Mouse (Mus musculus): ENCODE data around the gene Ckap2l. TPM values are rescaled to one million over a fixed set of nuclear protein-coding genes. Genes with fewer than 3 reads are reported as not detected.

Ckap2l gene
- 1 to 10 TPM; 3.7 to 8.0 TPM for polyA plus RNA-seq (2017; shearing (Covaris generic))

DNA sequence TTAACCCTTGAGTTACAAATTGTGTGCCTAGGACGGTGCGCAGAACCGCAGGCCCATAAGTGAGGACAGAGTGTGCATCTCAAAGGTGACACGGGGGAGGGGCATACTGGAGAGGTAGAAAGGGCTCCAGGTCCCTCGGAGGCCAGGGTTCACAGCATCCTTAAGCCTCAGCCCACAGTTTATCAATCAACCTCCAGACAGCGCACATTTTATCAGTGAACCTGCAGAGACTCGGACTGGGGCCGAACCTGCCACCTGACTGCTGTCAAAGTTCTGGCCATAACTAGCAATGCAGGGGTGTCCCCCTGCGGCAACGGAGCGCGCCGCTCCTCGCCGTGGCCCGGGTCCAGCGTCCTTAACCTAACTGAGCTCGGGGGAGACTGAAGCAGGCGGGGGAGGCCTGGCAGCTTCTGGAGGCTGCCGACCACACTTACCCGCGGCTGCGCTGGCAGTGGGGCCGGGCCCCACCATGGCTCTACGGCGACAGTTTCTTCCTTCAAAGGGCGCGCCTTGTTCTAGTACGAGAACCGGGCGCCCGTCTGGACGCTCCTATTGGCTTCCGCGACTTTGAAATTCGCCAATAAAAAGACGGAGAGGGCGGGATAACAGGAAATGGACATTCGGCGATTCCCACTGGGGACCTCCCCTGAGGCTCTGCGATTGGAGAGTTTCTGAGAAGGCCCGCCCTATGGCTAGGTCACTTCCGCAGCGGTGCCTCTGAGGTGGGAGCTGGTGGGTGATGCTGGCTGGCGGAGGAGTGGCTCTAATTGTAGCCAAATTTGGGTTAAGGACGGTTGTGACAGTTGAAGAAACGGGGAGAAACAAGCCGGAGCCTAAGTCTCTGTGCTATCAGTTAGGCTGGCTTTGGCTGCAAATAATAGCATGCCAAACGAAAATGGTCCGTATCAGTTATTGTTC is at the start of gene Ckap2l:
Gene Ckap2l, minus strand, starts transcription at position 542 of the 918 bp plus-strand sequence.
- ATAC-seq: peak; percentile 99

DNA sequence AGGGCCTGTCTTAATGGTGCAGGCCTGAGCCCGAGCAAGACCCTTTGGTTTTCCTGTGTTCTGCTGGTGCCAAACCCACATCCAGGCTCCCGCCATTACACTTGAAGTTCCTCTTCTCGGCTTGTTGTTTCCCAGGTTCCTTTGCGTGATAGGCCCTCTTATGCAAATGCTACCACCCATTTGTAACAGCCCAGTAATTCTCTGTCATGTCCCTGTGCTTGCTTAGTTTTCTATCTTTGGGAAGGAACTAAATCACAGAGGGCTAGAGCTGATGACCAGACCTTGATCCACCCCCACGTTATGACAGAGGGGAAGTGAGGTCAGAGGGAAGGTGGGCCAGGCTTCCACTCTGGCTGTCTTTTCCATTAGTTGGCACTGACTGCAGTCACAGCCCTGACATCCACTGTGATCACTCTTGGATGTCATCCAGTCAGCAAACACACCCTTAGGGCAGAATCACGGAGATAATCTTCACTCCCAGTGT is 41.2 kb upstream of the Ckap2l start:
- no peak for ATAC-seq

DNA sequence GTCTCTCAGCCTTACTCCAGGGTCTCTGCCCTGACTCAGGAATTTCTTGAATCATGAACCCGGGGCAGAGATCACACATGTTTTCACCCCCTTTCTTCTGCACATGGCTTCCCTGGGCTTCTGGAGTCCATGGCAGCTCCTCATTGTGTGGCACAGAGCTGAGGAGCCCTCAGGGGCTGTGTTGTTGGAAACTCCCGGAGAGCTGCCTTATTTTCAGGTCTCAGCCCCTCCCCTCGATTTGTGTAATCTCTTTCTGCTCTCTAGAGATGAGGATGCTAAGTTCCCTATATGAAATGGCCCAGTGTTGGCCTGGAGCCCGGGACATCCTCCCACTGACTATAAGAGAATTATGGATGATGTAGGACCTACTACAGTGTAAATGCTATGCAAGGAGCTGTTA is 36.5 kb upstream of the Ckap2l start:
- ATAC-seq: no peak

DNA sequence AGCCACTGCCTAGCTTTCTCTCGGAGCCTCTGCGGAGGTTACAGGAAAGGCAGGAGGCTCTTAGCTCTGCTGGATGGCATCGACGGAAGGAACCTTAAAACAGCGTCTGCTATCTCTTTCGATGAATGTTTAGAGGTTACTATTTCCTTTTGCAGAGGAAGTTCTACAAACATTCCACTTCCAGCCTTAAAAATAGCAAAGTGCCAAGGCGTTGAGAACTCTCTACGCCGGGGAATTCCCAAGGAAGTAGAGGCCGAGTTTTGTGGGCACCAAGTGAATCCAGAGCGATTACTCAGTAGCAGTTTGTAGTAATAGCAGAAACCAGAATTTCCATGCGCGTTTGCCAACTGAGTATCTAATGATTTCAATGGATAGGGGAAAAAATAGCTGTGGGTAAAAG is 33.5 kb upstream of the Ckap2l start:
- ATAC-seq: no peak

DNA sequence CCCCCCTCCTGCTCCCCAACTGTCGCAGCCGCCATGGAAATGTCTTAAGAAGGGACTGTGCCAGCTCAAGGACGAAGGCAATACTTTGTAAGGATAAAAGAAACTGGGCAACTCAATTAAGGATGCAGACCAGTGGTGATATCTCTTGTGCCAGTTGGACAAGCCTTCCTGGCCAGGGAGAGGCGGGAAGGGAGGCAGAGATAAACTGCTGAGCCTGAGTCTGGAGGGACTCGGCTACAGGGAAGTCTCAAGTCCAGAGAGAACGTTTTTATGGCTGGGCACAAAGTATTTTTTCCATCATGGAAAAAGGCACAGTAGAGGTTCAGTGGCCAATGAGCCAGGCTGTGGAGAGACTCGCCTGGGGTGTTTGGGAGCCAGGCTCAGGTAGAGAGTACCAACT is 33.0 kb upstream of the Ckap2l start:
- ATAC-seq: no peak

DNA sequence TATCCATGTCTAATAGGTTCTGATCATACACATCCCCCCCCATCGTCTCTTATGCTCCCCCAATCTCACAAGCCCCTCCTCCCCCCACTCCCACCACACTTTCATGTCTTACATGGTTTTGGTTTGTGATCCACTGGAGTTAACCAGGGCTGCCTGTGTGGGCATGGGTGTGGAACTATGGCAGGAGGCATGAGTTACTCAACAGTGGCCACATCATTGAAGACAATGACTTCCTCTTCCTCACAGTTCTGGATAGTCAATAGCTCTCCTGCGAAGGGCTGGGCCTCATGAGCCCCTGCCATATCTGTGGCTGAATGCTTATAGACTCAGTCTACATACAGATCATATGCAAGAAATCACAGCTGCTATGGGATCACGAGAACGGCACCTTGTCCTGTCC is 31.2 kb upstream of the Ckap2l start:
- no peak for ATAC-seq

DNA sequence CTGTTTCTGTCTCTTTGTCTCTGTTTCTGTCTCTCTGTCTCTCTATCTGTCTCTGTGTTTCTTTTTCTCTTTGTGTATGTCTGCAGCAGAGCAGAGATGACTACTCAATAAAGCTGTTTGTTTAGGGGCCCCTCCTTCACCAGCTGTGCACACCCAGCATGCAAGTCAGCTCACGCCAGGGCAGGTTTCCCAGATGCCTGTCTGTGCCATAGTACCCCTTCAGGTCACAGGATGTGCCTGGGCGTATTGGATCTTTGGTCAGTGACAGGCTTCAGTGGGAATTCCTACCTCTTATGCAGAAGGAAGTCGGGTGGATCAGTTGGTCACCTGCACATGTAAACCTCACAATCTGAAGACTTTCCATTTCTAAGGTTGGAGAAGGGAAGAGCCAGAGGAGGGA is 27.2 kb upstream of the Ckap2l start:
- ATAC-seq: no peak

DNA sequence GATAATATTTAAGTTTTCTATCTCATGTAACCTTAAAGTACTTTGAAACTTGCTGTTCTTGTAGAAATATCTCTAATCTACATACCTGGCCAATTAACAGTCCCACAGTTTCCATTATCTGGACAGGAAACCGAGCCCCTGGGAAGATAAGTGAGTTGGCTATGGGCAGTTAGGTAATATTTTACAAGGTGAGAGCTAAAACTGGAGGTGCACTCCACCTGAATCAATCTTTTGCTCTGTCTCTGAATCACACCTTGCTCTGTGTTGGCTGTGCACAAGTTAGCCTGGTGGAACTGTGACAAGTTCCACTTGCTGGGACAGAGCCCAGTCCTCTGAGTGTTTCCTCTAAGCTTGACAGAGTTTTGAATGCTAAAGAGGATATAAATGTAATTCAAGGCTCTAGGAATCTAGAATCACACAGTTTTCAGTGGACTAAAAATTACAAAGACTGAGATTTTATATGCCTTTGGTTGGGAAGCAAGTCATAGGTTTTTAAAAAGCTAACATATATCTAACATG is 25.2 kb upstream of the Ckap2l start:
- no peak for ATAC-seq

DNA sequence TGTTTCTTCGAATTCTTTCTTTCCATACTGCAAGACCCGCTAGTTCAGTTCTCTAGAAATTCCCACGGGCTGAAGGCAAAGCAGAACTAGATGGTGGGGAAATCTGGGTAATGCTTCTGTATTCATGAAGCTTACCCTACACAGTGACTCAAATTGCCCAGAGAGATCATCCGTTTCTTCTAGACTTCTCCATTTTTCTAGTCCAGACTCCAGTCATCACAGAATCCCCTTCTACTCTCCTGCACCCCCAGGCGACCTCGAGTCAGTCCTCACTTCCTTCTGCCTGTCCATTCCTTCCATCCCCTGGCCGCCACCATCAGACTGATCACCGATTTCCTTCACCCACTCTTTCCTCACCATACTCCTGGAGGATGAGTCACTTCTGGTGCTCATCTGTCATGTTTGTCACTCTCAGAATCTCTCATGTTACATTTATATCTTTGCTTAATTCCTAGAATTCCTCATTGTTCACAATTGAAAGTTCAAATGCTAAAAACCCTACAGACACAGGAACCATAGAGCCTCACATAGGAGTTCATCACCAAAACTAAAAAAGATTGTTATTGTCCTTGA is 23.1 kb upstream of the Ckap2l start:
- ATAC-seq: no peak

DNA sequence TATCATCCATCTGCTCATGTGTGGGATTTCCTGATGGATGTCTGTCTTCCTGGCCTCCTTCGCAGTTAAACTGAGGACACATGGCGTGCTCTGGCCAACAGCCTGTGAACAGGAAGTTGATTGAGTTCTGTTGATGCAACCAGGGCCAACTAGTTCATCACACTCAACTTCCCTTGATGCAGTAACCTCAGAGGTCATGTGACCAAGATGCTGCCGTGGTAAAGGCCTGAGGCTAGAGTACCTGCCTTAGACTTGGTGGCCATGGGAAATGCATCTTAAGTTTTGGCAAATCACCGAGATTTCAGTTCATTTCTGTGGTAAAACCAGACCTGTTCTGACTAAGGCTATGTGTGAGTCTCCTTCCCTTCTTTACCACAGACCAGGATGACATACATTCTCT is 18.8 kb upstream of the Ckap2l start:
- peak; percentile 67 for ATAC-seq

DNA sequence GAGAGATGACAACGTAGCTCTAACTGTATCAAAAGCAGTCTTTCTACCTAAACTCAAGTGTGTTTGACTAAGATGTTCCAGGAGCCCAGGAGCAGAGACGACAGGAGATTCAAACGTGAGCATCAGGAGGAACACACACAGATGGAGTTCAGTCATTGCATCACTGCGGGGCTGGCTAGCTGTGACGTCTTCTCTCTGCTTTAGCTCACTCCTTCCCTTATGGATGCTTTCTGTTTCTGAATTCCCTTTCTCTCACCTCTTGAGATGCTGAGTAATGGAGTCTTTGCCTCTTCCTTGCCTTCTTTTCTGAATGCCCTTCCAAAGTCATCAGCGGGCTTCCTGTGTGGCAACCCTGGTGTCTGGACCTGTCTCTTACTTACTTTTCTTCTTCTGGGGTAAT is 17.9 kb upstream of the Ckap2l start:
- ATAC-seq: no peak

DNA sequence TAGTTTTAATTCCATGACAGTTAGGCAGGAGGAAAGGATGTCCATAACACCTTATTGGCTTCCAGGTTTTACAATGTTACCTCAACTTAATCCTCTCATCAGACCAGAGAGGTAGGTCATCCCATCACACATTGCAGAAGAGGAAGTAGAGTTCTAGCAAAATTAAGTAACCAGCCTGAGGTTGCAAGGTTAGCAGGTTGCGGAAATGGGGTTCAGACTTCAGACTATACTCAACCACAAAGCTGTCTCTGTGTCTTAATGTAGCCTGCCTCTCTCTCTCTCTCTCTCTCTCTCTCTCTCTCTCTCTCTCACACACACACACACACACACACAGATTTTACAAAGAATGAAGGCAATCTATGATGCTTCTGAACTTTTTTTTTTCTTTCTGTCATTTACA is 16.9 kb upstream of the Ckap2l start:
- ATAC-seq: peak; percentile 77

DNA sequence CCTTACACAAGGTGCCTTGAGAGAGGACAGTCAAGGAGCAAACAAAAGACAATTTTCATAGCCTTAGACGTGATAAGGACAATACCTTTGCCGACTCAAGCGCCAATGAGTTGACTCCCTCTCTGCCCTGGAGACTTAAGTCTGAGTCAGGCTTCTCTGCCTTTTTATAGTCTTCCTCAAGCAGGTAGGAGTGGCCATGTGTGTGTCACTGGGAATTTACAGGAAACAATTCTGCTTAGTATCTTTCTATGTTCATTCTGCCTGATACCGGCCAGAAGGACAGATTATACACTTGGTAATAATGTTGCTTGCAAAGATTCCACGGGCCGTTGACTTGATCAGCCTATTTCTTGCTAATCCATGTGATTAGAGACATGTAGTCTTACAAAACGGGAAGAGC is 12.8 kb upstream of the Ckap2l start, which contains the start of gene Il1a:
Gene Il1a, minus strand, starts transcription at position 137 of the 400 bp plus-strand sequence.
- no peak for ATAC-seq

DNA sequence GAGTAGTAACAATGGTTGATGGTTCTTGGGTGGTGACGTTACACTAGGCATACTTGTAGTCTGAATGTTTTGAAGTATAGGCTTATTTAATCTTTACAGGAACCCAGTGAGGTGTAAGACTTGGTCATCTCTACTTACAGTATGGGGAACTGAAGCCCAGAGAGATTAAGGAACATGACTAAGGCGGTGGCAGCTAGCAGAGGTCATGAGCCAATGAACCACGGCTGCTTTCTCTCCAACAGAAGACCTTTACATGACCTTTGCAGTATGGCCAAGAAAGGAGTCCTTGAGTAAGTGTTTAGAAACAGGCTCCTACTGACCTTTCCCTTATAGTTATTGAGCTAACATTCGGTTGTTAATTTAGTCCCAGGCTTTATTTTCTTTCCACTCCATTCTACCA is 9.0 kb upstream of the Ckap2l start:
- no peak for ATAC-seq

DNA sequence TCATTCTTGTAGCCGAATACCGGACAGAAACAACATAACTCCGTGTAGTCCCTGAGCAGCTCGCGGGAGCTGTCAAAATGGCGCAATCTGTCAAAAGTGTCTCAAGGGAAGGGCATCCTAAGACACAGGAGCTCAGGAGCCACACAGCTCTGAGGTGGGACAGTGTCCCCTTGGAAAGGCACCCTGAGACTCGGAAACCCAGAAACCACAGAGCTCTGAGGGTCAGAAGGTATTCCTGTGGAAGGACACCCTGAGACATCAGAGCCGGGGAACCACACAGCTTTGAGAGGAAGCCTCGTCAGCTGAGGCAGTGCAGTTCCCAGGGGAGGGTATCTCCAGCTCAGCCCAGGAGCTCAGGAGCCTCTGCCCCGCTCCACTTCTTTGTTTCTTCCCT is 574 bp upstream of the Ckap2l start:
- peak; percentile 13 for ATAC-seq

DNA sequence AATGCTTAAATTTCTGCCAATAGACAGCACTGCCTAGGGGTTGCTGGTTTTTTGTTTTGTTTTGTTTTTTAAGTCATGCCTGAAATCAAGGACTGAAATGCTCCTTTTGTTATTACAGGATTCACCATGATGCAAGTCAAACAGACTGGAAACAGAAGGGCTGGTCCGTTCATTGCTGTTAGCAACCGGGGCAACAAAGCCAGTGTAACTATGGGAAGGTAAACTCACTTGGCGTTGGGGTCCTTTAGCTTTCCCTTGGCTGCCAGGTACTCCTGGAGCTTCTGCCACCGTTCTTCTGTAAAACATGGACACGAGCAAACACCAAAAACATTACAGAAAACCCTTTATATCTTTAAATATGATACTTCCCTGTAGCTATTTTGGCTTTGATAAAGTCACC is 926 bp downstream of the Ckap2l start:
- no peak for ATAC-seq

DNA sequence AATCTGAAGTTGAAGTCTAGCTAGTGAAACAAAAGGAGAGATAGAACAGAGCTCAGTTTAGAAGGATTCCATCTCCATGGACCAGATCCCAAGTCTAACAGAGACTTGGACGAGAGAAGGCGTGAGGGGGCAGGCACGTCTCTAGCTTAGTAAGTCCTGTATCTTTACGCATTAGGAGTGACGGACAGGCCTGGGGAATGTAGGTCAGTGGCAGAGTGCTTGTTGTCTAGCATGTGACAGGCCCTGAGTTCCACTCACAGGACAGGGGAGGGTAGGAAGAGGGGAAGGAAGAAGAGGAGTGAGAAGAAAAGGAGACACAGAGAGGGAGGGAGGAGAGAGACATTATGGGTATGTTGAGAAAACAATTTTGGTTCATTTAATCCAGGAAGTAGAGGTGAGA is 1.9 kb downstream of the Ckap2l start:
- no peak for ATAC-seq

DNA sequence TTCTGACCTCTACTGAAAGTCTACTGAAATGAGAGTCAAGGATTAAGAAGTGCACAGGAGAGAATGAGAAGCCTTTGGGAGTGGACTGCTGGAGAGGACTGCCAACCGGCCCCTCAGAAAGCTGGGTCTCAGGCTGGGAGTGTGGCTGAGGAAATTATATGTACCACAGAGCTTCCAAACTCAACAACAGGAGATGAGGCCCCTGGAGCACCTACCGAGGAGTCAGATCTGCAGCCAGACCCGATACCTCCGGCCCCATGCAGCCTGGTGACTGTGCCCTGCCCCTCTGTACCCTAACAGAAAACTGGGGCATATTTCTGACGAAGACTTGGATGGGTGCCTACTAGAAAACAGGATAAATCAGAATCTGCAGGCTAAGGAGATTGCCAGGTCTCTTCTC is 23.2 kb downstream of the Ckap2l start:
- ATAC-seq: no peak

DNA sequence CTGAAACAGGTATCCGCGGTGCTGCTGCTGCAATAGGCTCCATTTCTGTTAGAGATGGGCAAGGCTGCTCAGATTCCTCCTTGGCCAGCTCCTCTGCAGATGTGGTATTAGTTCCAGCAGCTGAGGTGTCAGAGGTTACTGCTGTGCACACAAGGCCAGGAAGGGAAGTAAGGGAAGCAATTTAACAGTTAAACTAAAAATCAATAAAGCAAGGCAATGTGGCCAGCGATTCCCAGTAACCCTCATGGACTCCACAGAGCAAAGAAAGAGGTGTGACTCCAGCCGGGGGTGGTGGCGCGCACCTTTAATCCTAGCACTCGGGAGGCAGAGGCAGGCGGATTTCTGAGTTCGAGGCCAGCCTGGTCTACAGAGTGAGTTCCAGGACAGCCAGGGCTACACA is 26.4 kb downstream of the Ckap2l start:
- no peak for ATAC-seq

DNA sequence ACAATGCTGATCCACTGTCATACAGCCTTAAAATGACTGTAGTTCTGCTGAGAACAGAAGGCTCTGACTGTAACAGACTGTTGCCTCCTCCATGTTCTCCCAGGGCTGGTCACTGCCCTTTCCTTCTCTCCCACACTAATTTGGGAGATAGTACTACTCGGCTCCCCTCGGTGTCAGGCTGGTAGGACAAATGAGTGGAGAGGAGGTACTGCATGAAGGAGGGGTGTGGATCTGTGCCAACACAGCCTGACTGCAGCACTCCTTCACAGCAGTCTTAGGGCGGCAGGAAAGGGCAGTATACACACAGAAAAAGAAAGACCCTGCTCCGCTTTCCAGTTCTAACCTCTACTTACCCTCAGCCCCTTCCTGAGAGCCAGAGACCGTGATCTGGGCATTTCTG is 27.0 kb downstream of the Ckap2l start:
- no peak for ATAC-seq

DNA sequence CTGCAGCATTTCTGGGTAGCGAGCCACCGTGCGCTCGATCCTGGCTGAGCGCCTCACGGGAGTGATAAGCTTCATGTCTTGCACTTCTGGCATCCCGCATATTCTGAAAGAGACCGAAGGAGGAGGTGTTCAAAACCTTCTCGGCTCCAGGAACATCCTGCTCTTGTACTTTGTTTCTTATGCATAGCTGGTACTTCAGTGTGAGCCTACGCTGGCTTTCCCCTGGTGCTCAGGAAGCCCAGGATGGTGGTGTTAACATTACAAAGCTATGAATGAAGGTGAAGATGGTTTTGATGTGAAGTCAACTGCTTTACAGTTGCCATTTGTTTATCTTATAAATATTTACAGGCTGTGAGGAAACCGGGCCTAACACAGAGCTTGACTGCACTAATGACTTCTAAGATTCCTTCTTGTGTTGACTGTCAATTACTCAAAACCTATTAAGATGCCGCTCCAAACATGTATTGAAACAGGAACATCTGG is 27.8 kb downstream of the Ckap2l start:
- ATAC-seq: no peak

DNA sequence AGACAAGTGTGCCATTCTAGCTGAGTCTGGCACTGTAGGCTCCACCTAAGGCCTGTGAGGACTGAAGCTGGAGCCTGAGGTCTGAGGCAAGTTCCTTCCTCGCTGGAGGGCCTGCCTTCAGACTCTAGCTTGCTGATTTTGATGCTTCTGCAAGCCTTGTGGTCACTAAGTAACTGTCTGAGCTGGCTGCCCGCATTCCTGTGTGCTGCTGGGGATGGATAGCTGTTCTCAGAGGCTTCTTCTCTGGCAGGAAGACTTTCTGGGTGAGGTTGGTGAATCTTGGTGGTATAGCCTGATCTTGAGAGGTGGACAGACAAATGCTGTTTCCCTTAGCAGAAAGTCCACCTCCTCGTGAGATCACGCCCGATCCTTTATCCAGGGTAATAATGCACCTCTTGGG is 29.3 kb downstream of the Ckap2l start:
- ATAC-seq: no peak

DNA sequence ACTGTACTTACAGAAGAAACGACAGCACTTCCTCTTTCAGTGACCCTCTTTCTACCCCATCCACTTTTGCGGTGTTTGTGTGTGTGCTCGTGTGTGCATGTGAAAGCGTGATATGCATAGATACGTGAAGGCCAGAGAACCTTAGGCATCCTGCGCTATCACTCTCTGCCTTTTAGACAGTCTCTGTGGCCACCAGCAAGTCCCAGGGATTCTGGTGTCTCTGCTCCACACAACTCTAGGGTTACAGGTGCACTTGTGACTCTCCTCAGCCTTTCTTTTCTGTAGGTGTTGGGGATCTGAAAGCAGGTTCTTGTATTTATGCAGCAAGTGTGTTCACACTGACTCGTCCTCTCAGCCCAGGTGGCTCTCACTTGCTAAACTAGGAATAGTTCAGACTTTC is 31.7 kb downstream of the Ckap2l start:
- no peak for ATAC-seq

DNA sequence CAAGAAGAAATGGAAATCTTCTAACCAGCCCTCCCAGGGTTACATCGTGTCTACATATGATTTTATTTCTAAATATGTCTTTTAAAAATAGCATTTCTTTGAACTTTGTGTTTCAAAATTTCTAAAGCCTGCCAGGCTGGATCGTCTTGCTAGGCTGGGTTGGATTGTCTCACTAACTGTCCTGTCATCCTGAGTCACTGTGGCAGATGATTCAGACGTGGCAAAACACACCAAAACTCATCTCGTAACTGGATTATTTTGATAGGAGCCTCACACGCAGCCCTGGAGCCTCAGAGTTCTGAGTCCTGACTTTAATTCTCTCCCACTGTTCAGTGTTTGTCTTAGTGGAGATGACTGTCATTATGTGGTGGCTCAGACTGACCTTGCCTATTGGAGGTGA is 33.9 kb downstream of the Ckap2l start:
- no peak for ATAC-seq
